Mouse (Mus musculus) liver, adult 2 months (tissue): ENCODE results near the gene Sbk3.

Experiments
- CTCF ChIP-seq: fragments of 200-500 bp; IDR thresholded peaks from 2 replicates; pipeline ENCODE4 v1.5.1; 2011; ENCODE audit warnings: low read depth, low read length, control low read depth
- POLR2A ChIP-seq: fragments of 200-500 bp; IDR thresholded peaks from 2 replicates; pipeline ENCODE4 v1.6.1; 2011; ENCODE audit warnings: low read length, control low read depth; ENCODE audit not compliant: insufficient read depth; ENCODE audit errors: extremely low read depth

DNA sequence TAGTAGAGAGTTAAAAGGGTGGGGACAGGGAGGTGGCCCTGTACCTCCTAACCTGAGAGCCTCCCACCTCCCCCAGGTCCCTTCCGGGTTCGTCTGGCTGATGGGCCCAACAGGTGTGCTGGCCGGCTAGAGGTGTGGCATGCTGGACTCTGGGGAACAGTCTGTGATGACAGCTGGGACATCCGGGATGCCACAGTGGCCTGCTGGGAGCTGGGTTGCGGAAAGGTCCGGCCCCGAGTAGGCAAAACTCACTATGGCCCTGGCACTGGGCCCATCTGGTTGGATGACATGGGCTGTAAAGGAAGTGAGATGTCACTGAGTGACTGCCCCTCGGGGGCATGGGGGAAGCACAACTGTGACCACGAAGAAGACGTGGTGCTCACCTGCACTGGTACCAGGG is 34.1 kb downstream of the Sbk3 start:
- no peak for TF ChIP-seq CTCF
- no peak for TF ChIP-seq POLR2A
